ENCODE assay signal across 8 mouse cellular contexts in the genomic region with DNA sequence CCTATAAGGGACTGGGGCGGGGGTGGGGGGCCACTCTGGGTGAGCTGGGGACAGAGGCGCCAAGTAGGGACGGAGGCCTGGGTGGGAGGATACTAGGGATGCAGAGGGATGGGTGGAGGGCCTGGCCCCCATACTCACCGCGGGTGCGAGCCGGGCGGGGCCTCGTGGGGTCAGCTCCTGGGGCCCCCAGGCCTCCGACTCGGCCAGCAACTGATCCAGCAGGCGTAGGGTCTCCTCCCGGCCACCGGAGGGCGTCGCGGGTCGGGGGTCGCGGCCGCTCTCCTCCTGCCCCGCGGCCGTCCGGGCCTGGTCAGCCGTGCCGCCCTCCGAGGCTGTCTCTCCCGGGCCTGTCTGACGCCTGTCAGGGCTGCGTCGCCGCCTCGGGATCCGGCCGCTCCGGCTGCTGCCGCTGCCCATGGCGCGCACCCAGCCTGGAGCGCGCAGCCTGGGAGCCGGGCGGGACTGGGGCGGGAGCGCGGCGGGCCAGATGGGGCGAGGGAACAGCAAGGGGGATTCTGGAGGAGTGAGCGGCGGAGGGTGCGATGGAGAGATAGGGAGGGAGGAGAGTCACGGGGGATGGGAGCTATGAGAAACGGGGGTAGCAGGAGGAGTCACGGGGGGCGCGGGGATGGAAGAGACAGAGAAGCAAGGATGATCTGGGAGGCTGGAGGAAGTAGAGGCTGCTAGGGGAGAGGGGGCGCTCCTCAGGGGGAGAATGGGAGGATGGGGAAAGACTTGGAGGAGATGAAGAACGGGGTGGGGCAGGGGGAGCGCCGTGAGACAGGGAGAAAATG. TPM values are rescaled to one million over a fixed set of nuclear protein-coding genes. Genes with fewer than 3 reads are reported as not detected.
DNase-seq lines count a peak whose midpoint lies in the region; ATAC-seq and TF ChIP-seq lines count a peak whose summit lies in the region.

No protein-coding gene starts in this region.

- H3K79me2 ChIP-seq in C2C12 (ENCODE audit: control insufficient read depth, insufficient read depth) = no peaks in the 10 kb centered on the region

- H3K36me3 ChIP-seq in C2C12 (ENCODE audit: control insufficient read depth, insufficient read depth) = no peaks in the 10 kb centered on the region
- H3K36me3 ChIP-seq in embryonic facial prominence, embryonic 13.5 days = no peaks in the 10 kb centered on the region
- H3K36me3 ChIP-seq in limb, embryonic 10.5 days = no peaks in the 10 kb centered on the region

- H3K4me3 ChIP-seq in C2C12 (ENCODE audit: insufficient read depth, poor library complexity, severe bottlenecking) = peak overlapping the region; percentile 11
- peak overlapping the region; percentile 70 for H3K4me3 ChIP-seq in embryonic facial prominence, embryonic 13.5 days
- H3K4me3 ChIP-seq in limb, embryonic 10.5 days = peak overlapping the region; percentile 69

- H3K9me3 ChIP-seq in embryonic facial prominence, embryonic 13.5 days = no peaks in the 10 kb centered on the region
- no peaks in the 10 kb centered on the region for H3K9me3 ChIP-seq in limb, embryonic 10.5 days (replicated peaks)

- ATAC-seq in cerebellum, adult (ENCODE audit: insufficient number of reproducible peaks, low FRiP score, low TSS enrichment) = 0 out of 2 replicates have a peak, but pooled peaks have one; percentile 38
- peak; percentile 66 for ATAC-seq in embryonic facial prominence, embryonic 13.5 days (ENCODE audit: insufficient number of reproducible peaks, insufficient read depth, low FRiP score, low TSS enrichment, low read depth)

- peak overlapping the region; percentile 95 for H3K4me2 ChIP-seq in embryonic facial prominence, embryonic 13.5 days

- peaks cover 7% of the 10 kb centered on the region for H3K27me3 ChIP-seq in C2C12 (ENCODE audit: control insufficient read depth, insufficient read depth, insufficient read length)
- H3K27me3 ChIP-seq in embryonic facial prominence, embryonic 13.5 days = peaks cover 48% of the 10 kb centered on the region
- peaks cover 69% of the 10 kb centered on the region for H3K27me3 ChIP-seq in limb, embryonic 10.5 days (ENCODE audit: low read depth, poor library complexity, severe bottlenecking)

- WGBS in embryonic facial prominence, embryonic 13.5 days = 2% methylated on average over 41 of the region's 61 CpGs
- WGBS in limb, embryonic 10.5 days = 1% methylated on average over 61 of the region's 61 CpGs

- DNase-seq in cerebellum, adult 11 months = no peak
- peak; percentile 59 for DNase-seq in heart, postnatal 4 days
- peak; percentile 65 for DNase-seq in limb, embryonic 10.5 days (ENCODE audit: low spot score)
- DNase-seq in neural tube, embryonic 10.5 days (ENCODE audit: extremely low spot score, low spot score) = peak; percentile 64
- DNase-seq in spleen, postnatal 10 days (ENCODE audit: low spot score in 2 of 2) = no peak

- TF ChIP-seq CTCF in C2C12 (IDR thresholded peaks at IDR 0.05; ENCODE audit: control insufficient read depth, insufficient read depth, insufficient read length) = peak; percentile 20

- H3K27ac ChIP-seq in embryonic facial prominence, embryonic 13.5 days = no peak overlapping the region; the same call in 1 of the 2 replicates
- H3K27ac ChIP-seq in limb, embryonic 10.5 days = peak overlapping the region; percentile 70

- H3K79me3 ChIP-seq in C2C12 (ENCODE audit: low read depth) = no peaks in the 10 kb centered on the region

- H3K9ac ChIP-seq in embryonic facial prominence, embryonic 13.5 days = peak overlapping the region; percentile 80

- peaks cover 34% of the 10 kb centered on the region for H3K4me1 ChIP-seq in embryonic facial prominence, embryonic 13.5 days
- H3K4me1 ChIP-seq in limb, embryonic 10.5 days = peaks cover 22% of the 10 kb centered on the region

- peak overlapping the region; percentile 57 for H3ac ChIP-seq in C2C12 (ENCODE audit: control insufficient read depth, insufficient read length, low read depth)

TF ChIP-seq in C2C12, 6 proteins besides CTCF, POLR2A, EP300 and RAD21:
- no peak for TF ChIP-seq USF1 (IDR thresholded peaks at IDR 0.05; ENCODE audit: low read depth)
- TF ChIP-seq CEBPB (IDR thresholded peaks at IDR 0.05; ENCODE audit: low read depth) = no peak
- TF ChIP-seq MYOD1 (IDR thresholded peaks at IDR 0.05; ENCODE audit: control insufficient read depth, insufficient read length, low read depth) = no peak
- no peak for TF ChIP-seq FOSL1 (IDR thresholded peaks at IDR 0.05; ENCODE audit: insufficient read depth, low read length, poor library complexity, severe bottlenecking)
- no peak for TF ChIP-seq MAX (IDR thresholded peaks at IDR 0.05)

RNA-seq across cellular contexts. Expression of a gene that starts 0.9 kb away (rescaled TPM):
- 0.36 TPM for polyA plus RNA-seq in C2C12 (2012; fragmentation: generic; extraction: Trizol)
- 3.8 and 4.0 TPM in 2 replicates for polyA plus RNA-seq in embryonic facial prominence, embryonic 13.5 days (2015; fragmentation: Nextera tagmentation; extraction: Ambion mirVana)
- total RNA-seq in heart, postnatal 4 days (2021) = 1 to 10 TPM; 2.8 to 3.4 TPM
- polyA plus RNA-seq in limb, embryonic 10.5 days (2016; fragmentation: Nextera tagmentation; extraction: Ambion mirVana) = 0.21 TPM in 1 of 2 replicates, not detected in the other

RNA-seq across cellular contexts. Expression of a gene that starts 27.4 kb away (rescaled TPM):
- 437 TPM for polyA plus RNA-seq in C2C12 (2012; fragmentation: generic; extraction: Trizol)
- polyA plus RNA-seq in embryonic facial prominence, embryonic 13.5 days (2015; fragmentation: Nextera tagmentation; extraction: Ambion mirVana) = 214 and 235 TPM in 2 replicates
- 100 to 1,000 TPM; 166 to 174 TPM for total RNA-seq in heart, postnatal 4 days (2021)
- polyA plus RNA-seq in limb, embryonic 10.5 days (2016; fragmentation: Nextera tagmentation; extraction: Ambion mirVana) = 631 and 705 TPM in 2 replicates

RNA-seq across cellular contexts. Expression of a gene that starts 29.6 kb away (rescaled TPM):
- polyA plus RNA-seq in C2C12 (2012; fragmentation: generic; extraction: Trizol) = 3.9 TPM
- 11.2 and 13.4 TPM in 2 replicates for polyA plus RNA-seq in embryonic facial prominence, embryonic 13.5 days (2015; fragmentation: Nextera tagmentation; extraction: Ambion mirVana)
- total RNA-seq in heart, postnatal 4 days (2021) = 10 to 100 TPM; 32.6 to 35.8 TPM
- 8.4 and 9.5 TPM in 2 replicates for polyA plus RNA-seq in limb, embryonic 10.5 days (2016; fragmentation: Nextera tagmentation; extraction: Ambion mirVana)

Comparison
In these comparisons a context has a peak if more than half of its experiments do, and no peak if none do; other contexts are left out.
1. DNase-seq: peak in heart, postnatal 4 days (single experiment), limb, embryonic 10.5 days (single experiment) and neural tube, embryonic 10.5 days (single experiment); none in cerebellum, adult 11 months (single experiment) and spleen, postnatal 10 days (0 of 2).
2. H3K4me3 ChIP-seq: peak in every context shown above with its lines; median percentile 70 in embryonic facial prominence, embryonic 13.5 days; 69 in limb, embryonic 10.5 days; 11 in C2C12.